In the genomic region with DNA sequence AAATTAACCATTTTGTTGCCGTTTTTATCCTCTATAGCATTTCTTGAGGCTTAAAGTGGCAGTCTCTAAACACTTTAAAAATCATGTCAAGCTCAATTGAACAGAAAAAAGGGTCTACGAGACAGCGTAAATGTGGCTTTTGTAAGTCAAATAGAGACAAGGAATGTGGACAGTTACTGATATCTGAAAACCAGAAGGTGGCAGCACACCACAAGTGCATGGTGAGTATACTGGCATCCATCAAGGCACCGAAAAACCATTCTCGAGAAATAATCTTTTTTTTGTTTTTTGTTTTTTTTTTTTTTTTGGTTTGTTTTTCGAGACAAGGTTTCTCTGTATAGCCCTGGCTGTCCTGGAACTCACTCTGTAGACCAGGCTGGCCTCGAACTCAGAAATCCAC, we compare ENCODE assay signal across 16 mouse cellular contexts. TPM values are rescaled to one million over a fixed set of nuclear protein-coding genes. Genes with fewer than 3 reads are reported as not detected.
DNase-seq lines count a peak whose midpoint lies in the region; ATAC-seq and TF ChIP-seq lines count a peak whose summit lies in the region.
"Had no signal": no experiment of that assay in that cellular context is flagged by ENCODE, and none has a peak within 500 bp of the region (broad histone marks: within the 10 kb centered on the region; RNA-seq: fewer than 3 reads in every experiment).

No protein-coding gene starts in this region.

- TF ChIP-seq RAD21 in CH12.LX (IDR thresholded peaks at IDR 0.05; ENCODE audit: low read depth, low read length), result peak; percentile 55

- H3K27ac ChIP-seq in hindbrain, embryonic 11.5 days (ENCODE audit: low read depth, low read length), result no peak overlapping the region
- no peak overlapping the region for H3K27ac ChIP-seq in hindbrain, embryonic 10.5 days
- no peak overlapping the region for H3K27ac ChIP-seq in lung, embryonic 14.5 days (ENCODE audit: low read depth)
- H3K27ac ChIP-seq in CH12.LX (ENCODE audit: insufficient read depth, low read depth), result no peak overlapping the region
- H3K27ac ChIP-seq: embryonic facial prominence, embryonic 13.5 days; limb, embryonic 10.5 days had no signal

- peak; percentile 1 for DNase-seq in hindbrain, embryonic 11.5 days (ENCODE audit: low spot score)
- DNase-seq in hindbrain, embryonic 10.5 days (ENCODE audit: low spot score), result no peak
- DNase-seq in lung, embryonic 14.5 days, result peak; percentile 2
- DNase-seq in lung, adult 2 months, result no peak
- no peak for DNase-seq in CH12.LX (ENCODE audit: extremely low read depth)
- DNase-seq in induced T-regulatory cell, adult 2 months (ENCODE audit: low read depth), result peak; percentile 54
- no peak for DNase-seq in layer of hippocampus, adult 9-11 months
- DNase-seq: adrenal gland, postnatal 25 days; cerebellum, postnatal 36 days; gastrocnemius, postnatal 10 days; kidney, adult 18-20 months had no signal

- no peak for ATAC-seq in hindbrain, embryonic 11.5 days (ENCODE audit: low FRiP score)
- ATAC-seq in lung, embryonic 14.5 days (ENCODE audit: insufficient read depth), result no peak
- no peak for ATAC-seq in erythroblast, adult 5-6 weeks (replicated peaks; ENCODE audit: low FRiP score, poor library complexity, severe bottlenecking)

- dilution Hi-C loops in CH12.LX (cut with MboI; ENCODE audit: extremely low pct_ligation_motif_present, extremely low pct_unique_long_range_greater_than_20kb, low sequenced_read_pairs), result no loop called here

- H3K9ac ChIP-seq in hindbrain, embryonic 11.5 days (ENCODE audit: low read depth, low read length), result no peak overlapping the region
- H3K9ac ChIP-seq in lung, embryonic 14.5 days, result no peak overlapping the region
- H3K9ac ChIP-seq in CH12.LX (ENCODE audit: insufficient read depth, low read depth), result no peak overlapping the region
- H3K9ac ChIP-seq: embryonic facial prominence, embryonic 13.5 days had no signal

- no peak overlapping the region for H3K4me2 ChIP-seq in hindbrain, embryonic 11.5 days (replicated peaks; ENCODE audit: low read depth, low read length)
- no peak overlapping the region for H3K4me2 ChIP-seq in lung, embryonic 14.5 days
- no peak overlapping the region for H3K4me2 ChIP-seq in CH12.LX (ENCODE audit: insufficient read depth, low read depth, poor library complexity, severe bottlenecking)
- H3K4me2 ChIP-seq: embryonic facial prominence, embryonic 13.5 days; heart, embryonic 11.5 days had no signal

- H3K4me1 ChIP-seq in hindbrain, embryonic 11.5 days (replicated peaks; ENCODE audit: control insufficient read depth, insufficient read depth, low read length), result no peaks in the 10 kb centered on the region
- H3K4me1 ChIP-seq in hindbrain, embryonic 10.5 days (replicated peaks), result 0 out of 2 replicates have a peak, but pooled peaks cover 8% of the 10 kb centered on the region
- H3K4me1 ChIP-seq in lung, embryonic 14.5 days (ENCODE audit: insufficient read depth), result no peaks in the 10 kb centered on the region
- H3K4me1 ChIP-seq in lung, adult 2 months (ENCODE audit: control insufficient read depth, insufficient read depth, low read length), result no peaks in the 10 kb centered on the region
- peaks cover 0 to 13% of the 10 kb centered on the region in 2 experiments; a peak in 2 of 4 replicates for H3K4me1 ChIP-seq in CH12.LX (ENCODE audit: control insufficient read depth in 1 of 2, insufficient read depth in 2 of 2)
- H3K4me1 ChIP-seq: embryonic facial prominence, embryonic 13.5 days; limb, embryonic 10.5 days had no signal

- H3K79me2 ChIP-seq in CH12.LX (replicated peaks; ENCODE audit: control insufficient read depth, extremely low read depth, insufficient read depth, poor library complexity, severe bottlenecking), result peaks cover 16% of the 10 kb centered on the region

- no peaks in the 10 kb centered on the region for H3K9me3 ChIP-seq in hindbrain, embryonic 11.5 days (ENCODE audit: control insufficient read depth, low read length)
- no peaks in the 10 kb centered on the region for H3K9me3 ChIP-seq in hindbrain, embryonic 10.5 days
- no peaks in the 10 kb centered on the region for H3K9me3 ChIP-seq in lung, embryonic 14.5 days (ENCODE audit: low read depth, low read length)
- no peaks in the 10 kb centered on the region for H3K9me3 ChIP-seq in CH12.LX (replicated peaks; ENCODE audit: low read length)
- H3K9me3 ChIP-seq: embryonic facial prominence, embryonic 13.5 days; G1E; limb, embryonic 10.5 days had no signal

- in situ Hi-C loops in CH12.LX (cut with MboI; ENCODE audit: low pct_ligation_motif_present, low pct_unique_long_range_greater_than_20kb, low sequenced_read_pairs), result no loop called here

- no peaks in the 10 kb centered on the region for H3K27me3 ChIP-seq in hindbrain, embryonic 11.5 days (ENCODE audit: control insufficient read depth, insufficient read depth, low read length)
- no peaks in the 10 kb centered on the region for H3K27me3 ChIP-seq in hindbrain, embryonic 10.5 days (ENCODE audit: insufficient read depth, poor library complexity, severe bottlenecking)
- H3K27me3 ChIP-seq in lung, embryonic 14.5 days (ENCODE audit: insufficient read depth, low read length), result no peaks in the 10 kb centered on the region
- H3K27me3 ChIP-seq in CH12.LX (replicated peaks), result no peaks in the 10 kb centered on the region
- H3K27me3 ChIP-seq: embryonic facial prominence, embryonic 13.5 days had no signal

- H3K4me3 ChIP-seq in hindbrain, embryonic 11.5 days (ENCODE audit: low read depth, low read length), result no peak overlapping the region
- no peak overlapping the region for H3K4me3 ChIP-seq in hindbrain, embryonic 10.5 days
- no peak overlapping the region for H3K4me3 ChIP-seq in lung, embryonic 14.5 days (ENCODE audit: low read depth, low read length)
- no peak overlapping the region for H3K4me3 ChIP-seq in lung, adult 2 months (replicated peaks; ENCODE audit: extremely low read depth, low read depth, low read length)
- H3K4me3 ChIP-seq in CH12.LX (replicated peaks in 1 of 3; ENCODE audit: low read depth in 2 of 3, low read length in 2 of 3, poor library complexity in 1 of 3), result no peak overlapping the region
- H3K4me3 ChIP-seq: embryonic facial prominence, embryonic 13.5 days; limb, embryonic 10.5 days had no signal

- no peak for TF ChIP-seq EP300 in CH12.LX (IDR thresholded peaks at IDR 0.05; ENCODE audit: low read length)

- WGBS in hindbrain, embryonic 11.5 days, result 62% methylated on average over 6 of the region's 7 CpGs
- 74% methylated on average over 7 of the region's 7 CpGs for WGBS in hindbrain, embryonic 10.5 days
- 67% methylated on average over 6 of the region's 7 CpGs for WGBS in lung, embryonic 14.5 days
- 61% methylated on average over 7 of the region's 7 CpGs for WGBS in lung, adult 2 months

- H3K36me3 ChIP-seq in hindbrain, embryonic 11.5 days (ENCODE audit: control insufficient read depth, insufficient read depth, low read length), result no peaks in the 10 kb centered on the region
- peaks cover 22% of the 10 kb centered on the region for H3K36me3 ChIP-seq in hindbrain, embryonic 10.5 days
- peaks cover 4% of the 10 kb centered on the region; the same call in 1 of the 2 replicates for H3K36me3 ChIP-seq in lung, embryonic 14.5 days (ENCODE audit: insufficient read depth)
- H3K36me3 ChIP-seq in CH12.LX (replicated peaks in 1 of 2; ENCODE audit: control insufficient read depth in 1 of 2, insufficient read depth in 1 of 2, low read length in 1 of 2), result peaks cover 3 to 6% of the 10 kb centered on the region in 2 experiments
- H3K36me3 ChIP-seq: embryonic facial prominence, embryonic 13.5 days had no signal

- no peak for TF ChIP-seq POLR2A in lung, adult 2 months (IDR thresholded peaks at IDR 0.05; ENCODE audit: borderline replicate concordance, extremely low read depth, low read depth, low read length)
- no peak for TF ChIP-seq POLR2A in CH12.LX (IDR thresholded peaks at IDR 0.05; ENCODE audit: low read depth, low read length)

- peak; percentile 20; the same call in 1 of the 2 replicates for TF ChIP-seq CTCF in lung, embryonic 14.5 days (IDR thresholded peaks at IDR 0.05; ENCODE audit: low read depth)
- TF ChIP-seq CTCF in lung, adult 2 months (IDR thresholded peaks at IDR 0.05; ENCODE audit: insufficient read depth, low read length), result no peak
- TF ChIP-seq CTCF in CH12.LX (conservative IDR thresholded peaks at IDR 0.05 in 1 of 2, IDR thresholded peaks at IDR 0.05 in 1 of 2; ENCODE audit: low read depth in 2 of 2, low read length in 2 of 2), result peak in 1 of 2 experiments; percentile 64; a peak in 2 of 4 replicates

TF ChIP-seq in CH12.LX, 34 proteins besides CTCF, POLR2A, EP300 and RAD21:
- TF ChIP-seq BHLHE40 (IDR thresholded peaks at IDR 0.05; ENCODE audit: low read depth, low read length), result no peak
- TF ChIP-seq SMC3 (IDR thresholded peaks at IDR 0.05; ENCODE audit: low read depth, low read length), result peak; percentile 59
- TF ChIP-seq ZNF384 (IDR thresholded peaks at IDR 0.05; ENCODE audit: low read depth, low read length), result peak; percentile 55; the same call in 1 of the 2 replicates

RNA-seq across cellular contexts. Expression of gene Phf6, which starts 4.5 kb away (rescaled TPM):
- polyA plus RNA-seq in hindbrain, embryonic 11.5 days (2014; fragmentation: Nextera tagmentation; extraction: Ambion mirVana), result 99.6 and 117 TPM in 2 replicates
- polyA plus RNA-seq in hindbrain, embryonic 10.5 days (2016; fragmentation: Nextera tagmentation; extraction: Ambion mirVana), result 70.8 and 92.4 TPM in 2 replicates
- polyA plus RNA-seq in lung, embryonic 14.5 days (2014; fragmentation: Nextera tagmentation; extraction: Ambion mirVana), result 55.1 and 56.5 TPM in 2 replicates
- polyA plus RNA-seq in lung, adult 2 months (2012; rRNA removed), result 1.2 and 2.0 TPM in 2 replicates
- 19.8 and 22.0 TPM in 2 replicates for total RNA-seq in CH12.LX (2012; rRNA removed)
- 59.7 and 67.0 TPM in 2 replicates for total RNA-seq in CH12.LX (2014; rRNA removed)
- 27.1 and 29.4 TPM in 2 replicates for polyA plus RNA-seq in CH12.LX (2012; ENCODE audit: insufficient read length, low read depth)
- total RNA-seq in erythroblast, adult 5-6 weeks (2015; ENCODE audit: low replicate concordance), result 10.9 and 17.9 TPM in 2 replicates
- total RNA-seq in erythroblast, adult 5-6 weeks (2017; ENCODE audit: low replicate concordance), result 6.3 and 7.5 TPM in 2 replicates

Comparison
In these comparisons a context has a peak if more than half of its experiments do, and no peak if none do; other contexts are left out.
1. DNase-seq: peak in hindbrain, embryonic 11.5 days (single experiment), lung, embryonic 14.5 days (single experiment) and induced T-regulatory cell, adult 2 months (single experiment); none in hindbrain, embryonic 10.5 days (single experiment), lung, adult 2 months (single experiment), CH12.LX (single experiment) and layer of hippocampus, adult 9-11 months (single experiment).